Mouse (Mus musculus) right cerebral cortex, postnatal 36 days (tissue): ENCODE data around the gene Cand2.

Source experiments
- DNase-seq, 2 experiments: peaks; one replicate each; pipeline ENCODE4 v3.0.0; 2022; ENCODE audit warnings: low spot score in 2 of 2, mixed read lengths in 1 of 2

Gene Cand2

GRCm38 (mm10) chr6:115830779-115831601 is 56.7 kb downstream of the Cand2 start:
- DNase-seq = no peak

DNA sequence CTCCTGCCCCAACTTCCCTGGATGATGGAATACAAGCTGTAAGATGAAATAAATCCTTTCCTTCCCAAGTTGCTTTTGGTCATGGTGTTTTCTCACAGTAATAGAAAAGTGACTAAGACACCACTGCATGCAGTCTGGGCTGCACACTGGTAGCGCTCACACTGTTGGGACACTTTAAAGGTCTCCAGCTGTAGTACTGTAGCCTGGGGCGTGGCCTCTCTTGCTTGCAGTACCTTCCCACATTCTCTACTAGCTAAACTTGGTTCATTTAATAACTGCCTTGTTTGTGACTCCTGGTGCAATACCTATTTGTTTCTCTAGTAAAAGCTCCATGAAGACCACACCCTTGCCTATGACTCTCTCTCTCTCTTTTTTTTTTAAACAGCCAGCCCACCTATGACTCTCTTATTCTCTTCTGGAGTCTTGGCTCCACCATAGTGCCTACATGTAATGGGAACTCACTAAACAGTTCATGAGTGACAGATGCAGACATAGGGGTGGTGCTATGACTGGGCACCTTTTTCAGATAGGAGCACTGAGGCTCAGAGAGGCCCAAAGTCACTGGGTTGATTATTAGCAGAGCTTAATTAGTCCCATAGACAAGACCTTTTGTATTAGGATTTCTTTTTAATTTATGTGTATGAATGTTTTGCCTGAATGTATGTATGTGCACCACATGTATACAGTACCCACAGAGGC is 58.0 kb downstream of the Cand2 start:
- DNase-seq = no peak

GRCm38 (mm10) chr6:115833861-115834260 is 59.5 kb downstream of the Cand2 start:
- no peak for DNase-seq

GRCm38 (mm10) chr6:115838161-115838597 is 63.8 kb downstream of the Cand2 start, which contains the start of gene Efcab12:
TSS of gene Efcab12 (minus strand) at chr6:115838412.
- DNase-seq = peak; percentile 65 to 82

DNA sequence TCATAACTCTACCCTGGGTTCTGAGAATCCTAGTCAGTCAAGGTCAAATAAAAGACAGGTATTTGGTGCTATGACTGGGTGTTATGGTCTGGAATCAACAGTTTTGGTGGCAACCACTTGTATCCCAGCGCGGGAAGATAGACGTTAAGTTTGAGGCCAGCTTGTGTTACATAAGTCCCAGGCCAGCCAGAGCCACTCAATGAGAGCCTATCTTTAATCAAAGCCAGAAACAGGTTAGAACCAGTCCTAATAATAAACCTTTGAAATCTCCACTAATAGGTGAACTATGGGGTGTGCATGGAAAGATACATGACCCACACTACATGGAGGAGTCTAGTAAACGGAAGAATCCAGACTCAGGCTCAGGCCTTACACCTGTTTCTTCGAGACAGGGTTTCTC is 64.4 kb downstream of the Cand2 start:
- no peak for DNase-seq

GRCm38 (mm10) chr6:115845006-115845405 is 70.7 kb downstream of the Cand2 start:
- no peak for DNase-seq

DNA sequence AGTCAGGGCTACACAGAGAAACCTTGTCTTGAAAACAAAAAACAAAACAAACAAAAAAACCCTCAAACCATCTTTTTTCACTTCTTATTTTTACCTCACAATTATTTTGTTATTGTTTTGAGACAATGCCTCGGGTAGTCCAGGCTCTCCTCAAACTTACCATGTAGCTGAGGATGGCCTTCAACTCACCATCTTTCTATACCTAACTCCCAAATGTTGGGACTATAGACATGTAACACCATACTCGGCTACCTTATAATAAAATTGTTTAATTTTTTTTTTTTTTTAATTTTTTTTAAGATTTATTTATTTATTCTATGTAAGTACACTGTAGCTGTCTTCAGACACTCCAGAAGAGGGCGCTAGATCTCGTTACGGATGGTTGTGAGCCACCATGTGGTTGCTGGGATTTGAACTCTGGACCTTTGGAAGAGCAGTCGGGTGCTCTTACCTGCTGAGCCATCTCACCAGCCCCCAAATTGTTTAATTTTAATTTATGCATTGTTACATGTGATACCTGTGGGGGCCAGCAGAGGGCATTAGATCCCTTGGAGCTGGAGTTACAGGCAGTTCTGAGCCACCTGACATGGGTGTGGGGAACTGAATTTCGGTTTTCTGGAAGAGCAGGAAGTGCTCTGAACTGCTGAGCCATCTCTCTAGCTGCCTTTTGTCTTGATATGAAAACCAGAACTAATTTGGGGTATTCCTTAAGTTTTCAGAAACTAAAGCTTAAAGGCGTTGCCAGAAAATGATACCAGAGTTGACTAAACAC is 72.5 kb downstream of the Cand2 start:
- peak; percentile 40 to 48 for DNase-seq

DNA sequence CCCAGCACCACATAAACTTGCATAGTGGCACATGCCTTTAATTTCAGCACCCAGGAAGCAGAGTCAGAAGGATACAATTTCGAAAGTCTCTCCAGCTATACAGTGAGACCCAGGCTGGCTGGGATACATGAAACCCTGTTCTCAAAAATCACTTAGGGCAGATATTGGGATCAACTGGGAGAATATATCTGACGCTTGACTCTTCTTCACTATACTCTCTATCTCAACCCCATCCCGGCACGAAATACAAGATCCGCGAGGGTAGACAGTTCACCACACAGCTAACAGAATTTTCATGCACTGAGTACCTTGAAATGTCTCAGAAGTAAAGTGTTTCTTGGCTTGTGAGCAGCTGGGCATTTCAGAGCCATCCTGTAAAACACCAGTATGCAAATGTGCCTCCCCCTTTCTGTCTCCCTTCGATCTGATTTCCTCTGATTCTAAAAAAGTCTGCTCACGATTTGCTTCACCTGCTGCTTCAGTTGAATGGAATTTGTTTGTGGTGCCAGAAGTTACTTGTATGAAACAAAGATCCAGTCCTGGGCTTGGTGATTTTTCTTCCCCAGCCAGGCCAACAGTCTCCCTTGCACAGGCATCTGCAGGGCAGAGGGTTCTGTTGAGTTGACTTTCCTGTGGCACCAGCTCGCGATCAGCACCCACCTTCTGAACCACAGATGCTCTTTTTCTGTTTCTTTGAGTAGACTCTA is 74.4 kb downstream of the Cand2 start:
- no peak for DNase-seq

- DNase-seq = no peak
These were observed 78.2 kb downstream of the Cand2 start for GRCm38 (mm10) chr6:115852446-115853090.

GRCm38 (mm10) chr6:115853091-115853813 is 78.9 kb downstream of the Cand2 start, which contains the start of the genes Mbd4 and Ift122:
TSS of gene Mbd4 (minus strand) at chr6:115853371.
TSS of gene Ift122 (plus strand) at chr6:115853470.
- DNase-seq = peak; percentile 98 to 99

- no peak for DNase-seq
These were observed 79.6 kb downstream of the Cand2 start for GRCm38 (mm10) chr6:115853985-115854384.

- DNase-seq = no peak
These were observed 80.1 kb downstream of the Cand2 start for GRCm38 (mm10) chr6:115854432-115854831.
